Mouse (Mus musculus) G1E (cell line): ENCODE data around the gene Fam155a. TPM values are rescaled to one million over a fixed set of nuclear protein-coding genes. Genes with fewer than 3 reads are reported as not detected.

Experiments used
- ATAC-seq: 2 replicates; pipeline ENCODE4 v1.8.0; 2016; ENCODE audit warnings: mild to moderate bottlenecking; ENCODE audit not compliant: insufficient number of reproducible peaks, poor library complexity, low FRiP score, severe bottlenecking; ENCODE audit errors: extremely low read depth
- DNase-seq: peaks from one replicate; pipeline ENCODE4 v3.0.0; 2012; ENCODE audit warnings: low spot score
- H3K27me3 ChIP-seq: 2 replicates; pipeline ENCODE4 v1.6.1; 2012; ENCODE audit warnings: mild to moderate bottlenecking, low read length, inconsistent platforms; ENCODE audit not compliant: insufficient read depth
- H3K36me3 ChIP-seq: replicated peaks from 2 replicates; pipeline ENCODE3; 2012; ENCODE audit warnings: mild to moderate bottlenecking, inconsistent platforms
- H3K4me1 ChIP-seq: 2 replicates; pipeline ENCODE4 v1.6.1; 2012; ENCODE audit warnings: low read depth, low read length, inconsistent platforms, mixed read lengths; ENCODE audit not compliant: insufficient read depth
- H3K4me3 ChIP-seq: 2 replicates; pipeline ENCODE4 v1.5.1; 2012; ENCODE audit warnings: low read depth, mild to moderate bottlenecking, inconsistent platforms, low read length, moderate library complexity, mixed read lengths
- H3K9me3 ChIP-seq: replicated peaks from 2 replicates; pipeline ENCODE4 v1.6.1; 2012; ENCODE audit warnings: inconsistent platforms
- CTCF ChIP-seq: IDR thresholded peaks from 2 replicates; pipeline ENCODE4 v1.5.1; 2012; ENCODE audit warnings: low read depth, low read length, inconsistent platforms, mixed read lengths
- GATA1 ChIP-seq: IDR thresholded peaks from 2 replicates; pipeline ENCODE4 v1.6.1; 2012; ENCODE audit warnings: borderline replicate concordance, low read length, inconsistent platforms, mixed read lengths
- GATA2 ChIP-seq: IDR thresholded peaks from 2 replicates; pipeline ENCODE4 v1.6.1; 2012; ENCODE audit warnings: low read depth, low read length, inconsistent platforms, borderline replicate concordance
- POLR2AphosphoS5 ChIP-seq: IDR thresholded peaks from 2 replicates; pipeline ENCODE4 v1.6.1; 2012; ENCODE audit warnings: low read depth, low read length, inconsistent platforms; ENCODE audit not compliant: insufficient replicate concordance
- TAL1 ChIP-seq: conservative IDR thresholded peaks from 2 replicates; pipeline ENCODE4 v1.6.1; 2012; ENCODE audit warnings: low read depth, low read length, inconsistent platforms, mixed read lengths
- polyA plus RNA-seq: library from polyadenylated mRNA; stranded (reverse); fragments of >175 nt; gene quantifications from 2 replicates; pipeline ENCODE4 v1.2.3, GENCODE M21; 2012
- total RNA-seq, 2 experiments: library from RNA; stranded (forward) in 1 of 2; stranded (reverse) in 1 of 2; fragments of 200-1000 nt in 1 of 2; fragments of >200 nt in 1 of 2; fragmentation: Nextera tagmentation in 1 of 2; gene quantifications; 2 replicates each; pipeline ENCODE4 v1.2.3; 2014 to 2017

Fam155a gene
- total and polyA plus RNA-seq, 3 experiments: 0.27 TPM; not detected in 2

- Histone ChIP-seq H3K4me3 (no peak overlapping the region), H3K4me1 (no peaks in the 10 kb centered on the region), H3K9me3 (no peaks in the 10 kb centered on the region), H3K36me3 (no peaks in the 10 kb centered on the region), H3K27me3 (no peaks in the 10 kb centered on the region)
- DNase-seq (no peak), ATAC-seq (no peak)
- TF ChIP-seq GATA2 (no peak), TAL1 (no peak), POLR2AphosphoS5 (no peak), GATA1 (no peak), CTCF (no peak)
Measured at GRCm38 (mm10) chr8:9545665-9546064, 225.3 kb downstream of the Fam155a start.

DNA sequence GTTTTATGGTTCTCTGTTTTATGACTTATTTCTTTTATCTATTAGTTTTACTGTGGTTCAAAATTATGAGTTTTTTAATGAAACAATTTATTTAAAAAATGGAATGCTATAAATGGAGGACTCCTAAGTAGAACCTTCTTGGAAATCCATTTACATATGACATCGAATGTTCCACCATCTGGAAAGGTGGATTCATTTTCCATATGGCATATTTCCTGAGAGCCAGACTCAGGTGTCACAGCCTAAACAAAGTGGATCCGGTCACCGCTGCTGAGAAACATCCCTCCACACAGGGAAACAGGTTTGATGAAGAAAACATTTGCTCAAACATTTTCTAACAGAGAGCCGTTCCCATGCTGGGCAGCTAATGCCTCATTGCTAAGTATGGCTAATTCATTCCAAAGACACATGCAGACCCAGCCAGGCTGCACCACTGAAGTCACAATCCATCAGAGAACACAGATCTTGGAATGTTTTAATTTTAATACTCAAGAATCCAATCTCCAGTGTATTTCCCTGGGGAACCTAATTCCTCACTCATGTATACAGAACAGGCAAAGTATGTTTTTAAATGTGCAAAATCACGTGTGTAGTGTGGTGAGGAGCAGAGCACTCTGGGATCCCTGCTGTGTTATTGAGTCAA, 235.1 kb downstream of the Fam155a start:
- ATAC-seq (no peak), DNase-seq (no peak)
- Histone ChIP-seq H3K27me3 (no peaks in the 10 kb centered on the region), H3K4me1 (no peaks in the 10 kb centered on the region), H3K4me3 (no peak overlapping the region), H3K9me3 (no peaks in the 10 kb centered on the region), H3K36me3 (no peaks in the 10 kb centered on the region)
- TF ChIP-seq GATA1: no peak
- TF ChIP-seq POLR2AphosphoS5: no peak
- TF ChIP-seq TAL1: no peak

DNA sequence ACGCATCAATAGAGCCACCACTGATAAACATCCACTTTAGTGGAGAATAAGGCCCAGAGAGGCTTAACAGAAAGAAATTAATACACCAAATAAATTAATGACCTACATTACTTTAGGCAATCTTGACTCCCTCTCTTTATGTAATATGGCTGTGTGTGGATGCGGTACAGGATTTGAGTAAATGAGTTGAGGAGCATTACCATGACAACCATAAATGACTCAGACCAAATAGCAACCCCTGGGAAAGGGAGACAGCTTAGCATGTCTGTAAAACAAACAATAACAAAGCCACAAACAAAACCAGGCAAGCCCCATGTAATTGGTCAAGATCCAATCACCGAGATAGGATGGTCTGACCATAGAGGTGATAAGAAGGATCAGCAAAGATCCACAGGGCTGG, 244.4 kb downstream of the Fam155a start:
- H3K4me1 ChIP-seq: no peaks in the 10 kb centered on the region
- DNase-seq (no peak), ATAC-seq (no peak)
- H3K36me3 ChIP-seq: no peaks in the 10 kb centered on the region
- TF ChIP-seq GATA2: no peak
- no peak for TF ChIP-seq TAL1
- no peak overlapping the region for H3K4me3 ChIP-seq
- H3K27me3 ChIP-seq: no peaks in the 10 kb centered on the region
- no peaks in the 10 kb centered on the region for H3K9me3 ChIP-seq

GRCm38 (mm10) chr8:9521577-9521976, 249.4 kb downstream of the Fam155a start:
- no peak for ATAC-seq

DNA sequence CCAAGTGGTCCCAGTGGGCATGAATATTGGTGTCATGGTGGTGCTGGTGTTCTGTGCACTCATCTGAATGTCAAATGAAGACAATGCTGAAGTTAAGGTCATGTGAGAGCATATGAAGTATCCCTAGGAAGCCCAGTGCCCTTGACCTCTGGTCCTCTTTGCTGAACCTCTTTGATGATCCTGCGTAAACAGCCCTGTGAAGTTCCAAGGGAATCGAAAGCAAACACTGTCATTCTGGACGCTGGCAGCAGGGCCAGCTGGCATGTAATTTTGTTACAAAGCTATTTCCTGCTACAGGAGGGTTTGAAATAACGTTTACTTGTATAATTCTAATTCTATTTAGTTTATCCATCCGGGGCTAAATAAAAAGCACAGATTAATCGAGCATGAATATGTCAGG, 270.2 kb downstream of the Fam155a start:
- no peaks in the 10 kb centered on the region for H3K9me3 ChIP-seq
- H3K27me3 ChIP-seq: no peaks in the 10 kb centered on the region
- no peak overlapping the region for H3K4me3 ChIP-seq
- DNase-seq: no peak
- ATAC-seq: no peak
- no peak for TF ChIP-seq GATA2
- TF ChIP-seq GATA1: no peak
- TF ChIP-seq POLR2AphosphoS5: no peak
- TF ChIP-seq CTCF: no peak
- no peak for TF ChIP-seq TAL1
- no peaks in the 10 kb centered on the region for H3K36me3 ChIP-seq
- H3K4me1 ChIP-seq: no peaks in the 10 kb centered on the region

More at GRCm38 (mm10) chr8:9521577-9521976, 249.4 kb downstream of the Fam155a start:
- H3K36me3 ChIP-seq: no peaks in the 10 kb centered on the region
- TF ChIP-seq GATA1: no peak
- no peak for TF ChIP-seq TAL1
- no peak for DNase-seq
- no peaks in the 10 kb centered on the region for H3K27me3 ChIP-seq
- no peaks in the 10 kb centered on the region for H3K9me3 ChIP-seq
- no peaks in the 10 kb centered on the region for H3K4me1 ChIP-seq
- no peak overlapping the region for H3K4me3 ChIP-seq

- DNase-seq (no peak), ATAC-seq (no peak)
- Histone ChIP-seq H3K27me3 (0 out of 2 replicates have a peak, but pooled peaks cover 3% of the 10 kb centered on the region), H3K36me3 (no peaks in the 10 kb centered on the region), H3K4me1 (no peaks in the 10 kb centered on the region), H3K4me3 (no peak overlapping the region), H3K9me3 (no peaks in the 10 kb centered on the region)
- TF ChIP-seq TAL1 (no peak), GATA1 (no peak), GATA2 (no peak), CTCF (no peak), POLR2AphosphoS5 (no peak)
Measured at GRCm38 (mm10) chr8:9494225-9494598, 276.7 kb downstream of the Fam155a start.

GRCm38 (mm10) chr8:9493557-9494224, 277.3 kb downstream of the Fam155a start:
- DNase-seq (no peak), ATAC-seq (no peak)
- Histone ChIP-seq H3K4me3 (no peak overlapping the region), H3K9me3 (no peaks in the 10 kb centered on the region), H3K27me3 (0 out of 2 replicates have a peak, but pooled peaks cover 3% of the 10 kb centered on the region), H3K36me3 (no peaks in the 10 kb centered on the region), H3K4me1 (no peaks in the 10 kb centered on the region)
- no peak for TF ChIP-seq TAL1
- TF ChIP-seq GATA2: no peak
- TF ChIP-seq CTCF: no peak
- TF ChIP-seq GATA1: no peak
- no peak for TF ChIP-seq POLR2AphosphoS5
